Mouse (Mus musculus): ENCODE measurements around the gene Tbc1d7.

Tbc1d7 gene

DNA sequence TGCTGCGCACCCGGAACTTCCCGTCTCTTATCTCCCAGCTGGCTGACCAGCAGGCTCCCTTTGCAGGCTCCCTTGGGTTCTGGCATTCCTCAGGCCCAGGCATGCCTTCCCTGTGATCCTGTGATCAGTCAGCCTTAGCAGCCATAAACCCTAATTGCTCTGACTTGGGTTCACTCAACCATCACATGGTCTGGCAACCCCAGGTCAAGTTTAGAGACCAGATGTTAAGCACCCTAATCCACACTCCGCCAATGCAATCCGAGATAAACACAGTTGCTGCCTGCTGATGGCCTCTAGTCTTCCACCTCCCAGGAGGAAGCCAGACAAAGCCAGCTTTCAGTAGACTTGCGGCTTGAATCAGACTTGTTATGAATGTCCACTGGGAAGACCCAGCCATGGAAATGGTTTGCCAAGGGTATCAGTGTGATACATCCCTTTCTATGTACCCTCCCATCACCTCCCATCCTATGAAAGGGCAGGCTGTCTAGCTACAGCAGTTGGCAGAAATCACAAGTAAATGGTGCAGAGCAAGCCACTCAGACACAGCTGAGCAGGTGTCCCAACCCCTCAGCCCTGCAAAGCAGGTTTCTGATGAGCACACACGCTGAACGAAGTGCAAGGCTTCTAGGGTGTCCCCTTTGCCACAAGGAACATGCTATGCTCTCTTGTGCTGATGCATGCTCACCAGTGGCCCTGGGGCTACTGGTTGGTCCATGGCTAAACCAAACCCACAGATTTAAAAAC lies 24.6 kb downstream of the Tbc1d7 start:
- in situ Hi-C loops (cut with MboI; ENCODE audit: low sequenced_read_pairs) = no loop called here

DNA sequence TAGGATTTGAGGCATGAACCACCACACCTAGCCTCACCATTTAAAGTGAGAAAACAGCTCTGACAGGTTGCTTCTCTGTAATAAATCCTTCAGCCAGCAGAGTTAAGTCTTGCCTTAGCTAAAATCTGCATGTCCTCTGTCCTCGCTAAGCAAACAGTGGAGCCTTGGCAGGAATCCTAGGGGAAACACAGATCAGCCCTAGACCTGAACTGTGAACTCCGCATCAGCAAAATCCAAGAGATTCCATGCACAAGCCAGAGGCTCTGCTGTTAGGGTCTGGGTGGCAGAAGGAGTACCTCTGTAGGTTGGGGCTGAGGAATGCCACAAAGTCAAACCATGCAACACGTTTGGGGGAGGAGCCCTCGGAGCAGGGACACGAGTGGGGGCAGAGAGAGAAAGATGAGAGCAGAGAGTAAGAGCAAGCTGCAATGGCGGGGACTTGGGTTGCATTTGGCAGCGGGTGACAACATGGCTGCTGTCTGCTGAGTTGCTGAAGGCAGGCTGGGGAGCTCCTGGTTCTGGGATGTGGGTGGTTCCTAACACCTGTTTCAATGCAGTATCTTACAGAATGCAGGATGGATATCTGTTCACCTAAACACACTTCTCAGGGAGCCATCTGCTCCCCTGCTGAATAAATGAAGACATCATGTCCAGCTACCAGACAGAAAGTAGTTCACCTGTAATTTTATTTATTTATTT lies 26.4 kb downstream of the Tbc1d7 start:
- in situ Hi-C loops (cut with MboI; ENCODE audit: low sequenced_read_pairs) = no loop called here

DNA sequence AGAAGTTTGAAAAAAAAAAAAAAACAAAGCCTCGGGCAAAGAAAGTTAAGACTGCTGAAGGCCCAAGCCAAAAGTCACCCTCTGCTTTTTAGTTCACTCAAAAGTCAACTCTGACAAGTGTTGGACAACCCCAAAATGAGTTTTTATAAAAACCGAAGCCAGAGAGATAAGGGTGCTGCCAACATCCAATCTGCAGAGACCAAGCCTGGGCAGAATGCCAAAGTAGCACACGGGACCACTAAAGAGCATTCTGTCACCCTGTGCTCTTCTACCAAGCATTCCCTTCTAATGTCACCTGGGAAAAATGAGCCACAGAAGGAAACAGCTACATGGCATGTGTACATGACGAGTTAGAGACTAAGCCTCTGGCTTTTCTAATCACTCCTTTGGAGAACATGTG lies 36.8 kb downstream of the Tbc1d7 start:
- in situ Hi-C loops (cut with MboI; ENCODE audit: low sequenced_read_pairs) = no loop called here

DNA sequence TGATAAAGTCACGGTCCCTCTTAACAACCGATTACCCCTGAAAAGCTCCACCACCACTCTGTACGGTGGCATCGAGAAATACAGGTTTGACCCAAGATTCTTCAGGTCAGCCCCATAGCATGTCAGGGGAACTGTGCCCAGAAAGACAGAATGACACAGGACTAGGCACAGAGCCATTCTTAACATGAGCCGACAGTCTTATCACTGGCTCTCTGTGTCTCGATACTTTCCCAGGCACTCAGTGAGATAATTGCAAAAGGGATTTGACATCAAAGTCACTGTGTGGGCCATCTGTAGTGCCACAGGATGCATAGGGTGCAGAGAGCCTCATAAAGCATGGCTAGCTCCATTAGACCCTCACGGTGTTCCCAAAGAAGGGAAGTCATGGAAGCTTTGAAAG lies 37.9 kb downstream of the Tbc1d7 start:
- in situ Hi-C loops (cut with MboI; ENCODE audit: low sequenced_read_pairs) = no loop called here

DNA sequence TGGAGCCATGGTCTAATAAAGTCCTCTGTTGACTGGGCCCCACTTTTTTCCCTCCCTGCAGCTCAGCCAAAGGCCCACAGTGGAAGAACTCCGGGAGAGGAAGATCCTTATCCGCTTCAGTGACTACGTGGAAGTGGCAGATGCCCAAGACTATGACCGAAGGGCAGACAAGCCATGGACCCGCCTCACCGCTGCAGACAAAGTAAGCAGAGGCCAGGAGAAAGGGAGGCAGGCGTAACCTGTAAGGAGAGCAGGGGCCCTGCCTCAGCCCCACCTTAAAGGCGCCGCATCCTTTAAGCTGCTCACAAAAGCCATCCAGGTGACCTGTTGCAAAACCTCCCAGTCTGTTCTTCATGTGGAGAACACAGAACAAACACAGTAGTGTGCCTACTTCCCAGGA lies 38.4 kb downstream of the Tbc1d7 start:
- in situ Hi-C loops (cut with MboI; ENCODE audit: low sequenced_read_pairs) = no loop called here

DNA sequence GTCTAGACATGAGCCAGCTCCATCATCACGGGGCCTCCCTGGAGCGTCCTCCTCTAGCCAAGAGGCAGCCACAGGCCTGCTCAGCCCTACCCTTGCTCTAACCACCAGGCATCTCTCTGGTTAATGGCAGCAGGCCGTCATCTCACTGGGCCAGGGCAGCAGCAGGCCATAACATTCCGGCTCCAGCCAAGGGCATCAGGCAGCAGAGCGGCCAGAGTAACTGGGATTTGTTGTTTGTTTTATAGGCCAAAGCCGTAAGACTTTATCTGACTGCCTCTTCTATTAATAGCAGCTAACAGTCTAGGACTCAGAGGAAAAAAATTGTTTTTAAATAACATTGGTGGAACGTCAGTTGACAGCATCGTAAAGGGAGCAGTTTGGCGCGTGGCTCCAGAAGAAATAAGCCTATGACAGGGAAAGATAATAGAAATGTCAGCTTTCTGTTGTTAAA lies 39.5 kb downstream of the Tbc1d7 start:
- in situ Hi-C loops (cut with MboI; ENCODE audit: low sequenced_read_pairs) = no loop called here

DNA sequence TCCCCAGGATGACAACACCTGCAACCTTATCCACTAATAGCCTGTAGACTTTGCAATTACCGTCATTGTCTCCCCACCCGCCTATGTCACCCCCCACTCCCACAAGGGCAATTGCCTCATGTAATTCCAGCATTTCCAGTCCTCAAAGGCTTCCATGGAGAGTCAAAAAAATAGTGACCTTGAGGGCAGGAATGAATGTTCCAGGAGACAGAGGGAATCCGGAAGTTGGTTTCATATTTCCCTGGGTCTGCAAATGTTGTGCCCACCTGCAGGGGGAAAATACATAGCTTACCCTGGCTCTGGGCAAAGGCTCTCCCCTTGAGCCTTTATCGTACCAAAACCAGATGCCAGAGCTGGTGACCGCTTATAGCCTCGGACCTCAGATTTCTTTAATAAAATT lies 41.1 kb downstream of the Tbc1d7 start:
- in situ Hi-C loops (cut with MboI; ENCODE audit: low sequenced_read_pairs) = no loop called here

DNA sequence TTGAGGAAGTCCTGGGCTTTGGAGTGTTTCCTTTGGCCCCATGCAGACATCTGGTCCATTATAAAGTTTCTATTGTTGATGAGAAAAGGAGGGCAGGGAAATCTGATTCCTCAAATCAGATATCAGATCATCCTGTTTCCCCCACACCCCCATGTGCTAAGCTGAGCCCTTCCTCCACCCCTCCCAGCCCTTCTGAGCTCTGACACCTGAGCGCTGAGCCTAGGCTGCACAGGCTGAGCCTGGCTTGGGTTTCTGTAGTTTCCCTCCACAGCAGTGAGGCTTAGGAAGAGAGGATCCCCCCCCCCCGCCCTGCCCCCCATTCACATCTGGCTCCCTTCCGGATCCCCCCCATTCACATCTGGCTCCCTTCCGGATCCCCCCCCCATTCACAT lies 46.6 kb downstream of the Tbc1d7 start:
- in situ Hi-C loops (cut with MboI; ENCODE audit: low sequenced_read_pairs) = no loop called here

DNA sequence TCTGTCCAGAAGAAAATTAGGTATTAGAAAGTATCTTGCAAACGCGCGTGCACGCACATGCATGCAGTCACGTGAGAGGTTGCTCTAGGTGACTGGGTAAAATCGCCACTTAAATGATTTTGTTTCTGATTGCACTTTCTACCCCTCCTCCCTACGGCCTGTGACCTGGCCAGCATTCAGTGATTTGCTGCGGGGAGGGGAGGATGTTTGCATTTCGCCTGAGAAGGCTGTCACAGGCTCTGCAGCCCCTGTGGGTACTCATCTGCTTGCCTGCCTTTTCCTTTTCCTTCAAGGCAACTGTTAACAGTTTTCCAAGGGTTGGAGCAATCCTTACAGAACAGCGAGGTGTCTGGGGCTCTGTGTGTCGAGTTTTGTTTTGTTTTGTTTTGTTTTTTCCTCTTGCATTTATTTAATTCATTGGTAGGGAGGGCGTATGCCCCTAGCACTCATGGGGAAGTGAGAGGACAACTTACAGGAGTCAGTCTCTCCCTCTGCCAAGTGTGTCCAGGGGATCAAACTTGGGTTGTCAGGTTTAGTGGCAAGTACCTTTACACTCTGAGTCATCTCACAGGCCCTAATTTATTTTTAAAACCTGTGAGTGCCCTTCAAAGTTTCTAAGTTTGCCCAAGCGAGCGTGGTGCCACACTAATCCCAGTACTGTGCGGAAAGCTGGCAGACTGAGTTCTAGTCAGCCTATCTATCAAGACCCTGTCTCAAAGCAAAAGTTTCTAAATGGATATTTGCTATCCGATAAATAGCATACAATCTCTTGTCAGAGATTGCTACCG lies 47.2 kb downstream of the Tbc1d7 start:
- in situ Hi-C loops (cut with MboI; ENCODE audit: low sequenced_read_pairs) = no loop called here

DNA sequence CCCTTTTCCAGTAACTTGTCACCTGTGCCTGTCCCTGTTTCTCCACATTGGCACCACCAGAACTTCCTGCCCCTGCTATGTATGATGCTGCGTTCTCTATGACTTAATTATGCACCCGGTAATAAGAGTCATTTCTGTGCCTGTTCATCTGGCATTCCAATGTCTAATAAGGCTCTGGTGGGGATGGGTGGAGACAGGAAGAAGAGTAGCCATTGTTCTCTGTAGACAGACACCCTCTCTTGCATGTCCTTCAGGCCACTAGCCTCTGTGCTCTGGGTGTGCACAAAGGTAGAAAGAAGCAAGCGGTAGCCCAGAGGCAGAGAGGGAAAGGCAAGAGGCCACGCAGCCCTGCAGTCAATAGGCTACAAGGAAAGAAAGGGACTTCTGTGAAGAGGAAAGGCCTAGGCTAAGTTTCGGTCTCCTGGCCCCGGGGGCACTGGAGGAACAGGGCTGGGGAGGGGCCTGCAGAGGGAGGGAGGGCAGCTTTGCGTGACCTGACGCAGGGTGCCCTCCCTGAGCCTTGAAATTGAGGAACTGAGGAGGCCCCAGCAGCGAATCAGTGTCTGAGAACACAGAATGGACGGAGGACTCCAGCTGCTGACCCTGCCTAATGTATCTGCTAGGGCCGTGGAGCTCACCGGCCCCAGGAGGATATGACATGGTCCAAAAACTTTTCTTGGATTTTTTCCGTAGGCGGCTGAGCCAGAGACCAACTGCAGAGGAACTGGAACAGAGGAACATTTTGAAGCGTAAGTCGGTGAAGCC lies 48.8 kb downstream of the Tbc1d7 start:
- in situ Hi-C loops (cut with MboI; ENCODE audit: low sequenced_read_pairs) = no loop called here

DNA sequence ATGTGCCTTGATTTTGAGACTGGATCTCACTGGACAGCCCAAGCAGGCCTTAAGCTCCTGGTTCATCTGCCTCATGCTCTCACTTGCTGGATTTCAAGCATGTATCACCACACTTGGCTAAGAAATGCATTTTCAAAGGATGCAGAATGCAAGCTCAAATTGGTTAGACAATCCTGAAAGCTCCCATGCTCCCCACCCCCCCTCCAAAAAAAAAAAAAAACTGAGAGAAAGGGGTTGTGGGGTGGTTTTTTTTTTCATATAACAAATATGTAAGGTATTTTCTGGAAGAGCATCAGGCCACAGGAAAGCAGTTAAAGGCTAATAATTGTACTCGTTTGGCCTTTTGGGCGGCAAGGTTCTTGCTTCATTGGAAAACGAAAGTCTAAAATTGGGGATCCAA lies 58.2 kb downstream of the Tbc1d7 start:
- in situ Hi-C loops (cut with MboI; ENCODE audit: low sequenced_read_pairs) = no loop called here

DNA sequence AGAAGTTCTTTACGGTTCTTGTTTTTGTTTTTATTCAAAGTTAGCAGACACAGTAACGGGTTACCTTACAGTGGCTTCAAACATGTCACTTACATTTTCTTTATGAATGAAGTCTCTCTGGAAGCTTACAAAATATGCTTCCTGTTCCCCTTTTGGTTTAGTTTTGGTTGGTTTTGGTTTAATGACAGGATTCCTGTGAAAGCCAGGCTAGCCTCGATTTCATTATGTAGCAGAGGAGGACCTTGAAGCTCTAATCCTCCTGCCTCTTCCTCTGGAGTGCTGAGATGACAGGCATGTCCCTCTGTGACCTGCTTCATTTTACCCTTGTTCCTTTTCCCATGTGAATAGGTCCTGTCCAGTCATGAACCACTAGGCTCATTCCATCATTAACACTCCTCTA lies 58.6 kb downstream of the Tbc1d7 start:
- in situ Hi-C loops (cut with MboI; ENCODE audit: low sequenced_read_pairs) = no loop called here

DNA sequence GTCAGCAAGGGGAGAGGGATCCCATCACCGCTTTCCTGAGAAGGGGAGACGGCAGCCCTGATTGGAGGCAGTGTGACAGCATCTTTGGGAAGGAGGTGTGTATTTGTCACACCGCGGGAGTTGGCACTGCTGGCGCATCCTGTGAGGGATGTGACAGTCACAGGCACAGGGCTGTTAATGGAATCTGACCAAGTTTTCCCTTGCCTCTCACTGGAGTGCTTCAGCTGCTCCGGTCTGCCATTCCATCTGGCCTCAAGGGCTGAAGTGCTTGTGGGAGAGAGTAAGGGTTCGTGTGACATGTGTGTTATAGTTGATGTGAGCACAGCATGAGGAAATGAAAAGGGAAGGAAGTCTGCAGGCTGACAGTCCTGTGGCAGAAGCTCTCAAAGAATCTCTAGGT lies 59.0 kb downstream of the Tbc1d7 start:
- in situ Hi-C loops (cut with MboI; ENCODE audit: low sequenced_read_pairs) = no loop called here

DNA sequence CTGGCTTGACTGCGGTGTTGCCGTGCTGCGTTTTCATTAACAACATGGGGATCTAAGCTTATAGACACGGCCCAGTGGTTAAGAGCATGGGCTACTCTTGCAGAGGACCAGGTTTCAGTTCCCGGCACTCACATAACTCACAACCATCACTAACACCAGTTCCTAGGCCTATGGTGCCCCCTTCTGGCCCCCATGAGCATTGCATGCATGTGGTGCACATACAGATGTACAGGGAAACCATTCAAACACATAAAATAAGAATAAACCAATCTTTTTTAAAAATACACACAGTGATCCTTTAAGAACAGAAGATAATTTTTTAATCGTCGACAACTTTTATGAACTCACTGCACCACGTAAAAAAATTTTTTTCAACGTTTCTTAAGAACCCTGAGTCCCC lies 66.8 kb downstream of the Tbc1d7 start:
- in situ Hi-C loops (cut with MboI; ENCODE audit: low sequenced_read_pairs) = no loop called here

DNA sequence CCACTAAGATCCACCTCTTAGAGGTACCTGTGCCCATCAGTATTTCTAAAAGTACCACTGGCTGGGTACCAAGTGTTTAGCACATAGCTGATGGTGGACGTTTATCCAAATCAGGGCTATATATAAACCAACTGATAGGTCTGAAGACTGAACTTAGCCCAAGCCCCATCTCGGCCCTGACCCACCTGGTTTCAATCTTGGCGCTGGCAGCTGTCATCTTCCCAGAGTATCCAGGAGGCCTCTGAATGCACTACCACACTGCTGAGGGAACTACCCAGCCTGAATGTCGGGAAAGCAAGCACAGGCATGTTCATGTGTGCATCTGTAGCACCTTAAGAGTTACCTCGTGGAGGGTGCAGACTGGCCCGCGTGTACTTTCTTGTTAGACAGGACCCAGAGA lies 68.4 kb downstream of the Tbc1d7 start:
- in situ Hi-C loops (cut with MboI; ENCODE audit: low sequenced_read_pairs) = no loop called here

Measured in CH12F3 (cell line).